Mouse (Mus musculus): ENCODE results near the gene Slc39a11.

GRCm38 (mm10) chr11:113562326-113562725 lies 87.6 kb downstream of the Slc39a11 start:
- TF ChIP-seq POLR2A (IDR thresholded peaks at IDR 0.05; ENCODE audit: low read depth, low read length) (no peak), CTCF (IDR thresholded peaks at IDR 0.05; ENCODE audit: extremely low read depth, insufficient read length, insufficient replicate concordance, low read depth, low read length) (no peak)

All from small intestine, adult 2 months (tissue).